7 mouse cellular contexts compared by ENCODE assay signal in the genomic region with DNA sequence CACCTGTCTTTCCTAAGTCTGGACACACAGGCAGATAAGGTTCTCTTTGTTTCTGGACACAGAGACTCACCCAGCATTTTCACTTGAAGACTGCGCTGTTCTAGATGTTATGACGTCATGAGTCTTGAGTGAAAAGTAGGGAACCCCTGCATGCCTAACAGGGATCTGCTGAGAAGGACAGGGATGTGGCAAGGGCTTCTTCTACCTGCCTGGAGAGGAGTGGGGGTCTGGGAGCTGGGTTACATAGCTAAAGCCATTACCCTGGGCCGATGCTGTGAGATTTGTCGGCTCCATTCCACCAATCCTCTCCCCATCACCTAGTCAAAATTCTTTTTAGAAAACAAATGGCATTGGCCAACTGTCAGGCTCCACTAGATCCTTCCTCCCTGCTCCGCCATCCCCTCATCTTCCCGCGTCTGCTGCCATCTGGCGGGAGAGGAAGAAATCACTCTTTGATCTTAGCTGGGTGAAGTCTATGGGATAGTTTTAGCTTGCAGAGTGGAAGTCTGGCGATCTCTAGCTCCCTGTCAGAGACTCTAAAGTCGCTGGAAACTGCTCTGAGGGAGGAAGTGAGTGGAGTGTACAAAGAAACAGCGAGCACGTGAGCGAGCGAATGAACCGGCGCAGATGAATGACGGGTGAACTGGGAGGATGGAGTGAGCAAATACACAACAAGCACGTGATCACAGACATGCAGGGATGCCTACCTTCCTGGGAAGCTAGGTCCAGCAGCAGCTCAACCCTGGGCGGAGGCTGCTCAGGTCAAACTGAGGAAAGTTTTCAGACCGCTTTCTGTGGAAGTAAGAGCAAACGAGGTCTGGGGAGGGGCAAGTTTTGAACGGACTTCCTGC. TPM values are rescaled to one million over a fixed set of nuclear protein-coding genes. Genes with fewer than 3 reads are reported as not detected.
A peak's percentile ranks its signal among the peaks of the same experiment; 100 is the strongest.
DNase-seq lines count a peak whose midpoint lies in the region; ATAC-seq and TF ChIP-seq lines count a peak whose summit lies in the region.

No protein-coding gene starts in this region.

- peak overlapping the region; percentile 18; the same call in 1 of the 2 replicates for H3K9ac ChIP-seq in embryonic facial prominence, embryonic 11.5 days (replicated peaks; ENCODE audit: low read length)
- no peak overlapping the region for H3K9ac ChIP-seq in limb, embryonic 11.5 days (ENCODE audit: low read length)
- H3K9ac ChIP-seq in midbrain, embryonic 14.5 days (replicated peaks; ENCODE audit: low read length), result no peak overlapping the region

- no peaks in the 10 kb centered on the region for H3K36me3 ChIP-seq in embryonic facial prominence, embryonic 11.5 days (replicated peaks; ENCODE audit: control insufficient read depth, insufficient read depth, low read depth, low read length)
- H3K36me3 ChIP-seq in kidney, adult 2 months (ENCODE audit: control insufficient read depth, insufficient read depth, low read length), result no peaks in the 10 kb centered on the region
- H3K36me3 ChIP-seq in limb, embryonic 11.5 days (ENCODE audit: control insufficient read depth, insufficient read depth, low read length), result no peaks in the 10 kb centered on the region
- H3K36me3 ChIP-seq in midbrain, embryonic 14.5 days (ENCODE audit: control insufficient read depth, insufficient read depth, low read length), result no peaks in the 10 kb centered on the region

- no peaks in the 10 kb centered on the region for H3K27me3 ChIP-seq in embryonic facial prominence, embryonic 11.5 days (ENCODE audit: control insufficient read depth, insufficient read depth, low read length)
- H3K27me3 ChIP-seq in kidney, adult 2 months (replicated peaks; ENCODE audit: control insufficient read depth, insufficient read depth, low read length), result no peaks in the 10 kb centered on the region
- H3K27me3 ChIP-seq in limb, embryonic 11.5 days (ENCODE audit: control insufficient read depth, insufficient read depth, low read length), result no peaks in the 10 kb centered on the region
- no peaks in the 10 kb centered on the region for H3K27me3 ChIP-seq in midbrain, embryonic 14.5 days (ENCODE audit: control insufficient read depth, insufficient read depth, low read length)

- H3K4me2 ChIP-seq in embryonic facial prominence, embryonic 11.5 days (ENCODE audit: low read depth, low read length), result peak overlapping the region; percentile 36
- H3K4me2 ChIP-seq in limb, embryonic 11.5 days (ENCODE audit: low read depth, severe bottlenecking), result peak overlapping the region; percentile 29; the same call in 1 of the 2 replicates
- peak overlapping the region; percentile 39 for H3K4me2 ChIP-seq in midbrain, embryonic 14.5 days (ENCODE audit: low read length)

- WGBS in embryonic facial prominence, embryonic 11.5 days, result 16% methylated on average over 22 of the region's 22 CpGs
- WGBS in kidney, adult 2 months, result 13% methylated on average over 22 of the region's 22 CpGs
- WGBS in limb, embryonic 11.5 days, result 14% methylated on average over 22 of the region's 22 CpGs
- 15% methylated on average over 22 of the region's 22 CpGs for WGBS in midbrain, embryonic 14.5 days

- TF ChIP-seq POLR2A in kidney, adult 2 months (IDR thresholded peaks at IDR 0.05; ENCODE audit: low read depth, low read length), result no peak

- peak; percentile 90 for TF ChIP-seq CTCF in kidney, adult 2 months (conservative IDR thresholded peaks at IDR 0.05; ENCODE audit: insufficient read depth, insufficient read length, low read depth, low read length)

- H3K4me1 ChIP-seq in embryonic facial prominence, embryonic 11.5 days (ENCODE audit: control insufficient read depth, insufficient read depth, low read length), result no peaks in the 10 kb centered on the region
- H3K4me1 ChIP-seq in kidney, adult 2 months (ENCODE audit: control insufficient read depth, insufficient read depth, low read length), result no peaks in the 10 kb centered on the region
- H3K4me1 ChIP-seq in limb, embryonic 11.5 days (ENCODE audit: control insufficient read depth, insufficient read depth, low read length), result no peaks in the 10 kb centered on the region
- H3K4me1 ChIP-seq in midbrain, embryonic 14.5 days (ENCODE audit: control insufficient read depth, insufficient read depth, low read length), result no peaks in the 10 kb centered on the region

- DNase-seq in adrenal gland, adult 2 months, result peak; percentile 74
- peak; percentile 85 for DNase-seq in embryonic facial prominence, embryonic 11.5 days (ENCODE audit: low spot score)
- peak; percentile 50 for DNase-seq in heart, adult 8-10 months (ENCODE audit: low spot score)
- peak; percentile 59 for DNase-seq in kidney, adult 2 months
- peak; percentile 85 for DNase-seq in limb, embryonic 11.5 days (ENCODE audit: low spot score)
- peak; percentile 91 for DNase-seq in midbrain, embryonic 14.5 days
- peak; percentile 24 to 66 for DNase-seq in spleen, postnatal 10 days (ENCODE audit: low spot score in 2 of 2)

- H3K9me3 ChIP-seq in embryonic facial prominence, embryonic 11.5 days (replicated peaks; ENCODE audit: control insufficient read depth, low read length), result no peaks in the 10 kb centered on the region
- H3K9me3 ChIP-seq in limb, embryonic 11.5 days (ENCODE audit: control insufficient read depth, low read length), result no peaks in the 10 kb centered on the region
- H3K9me3 ChIP-seq in midbrain, embryonic 14.5 days (ENCODE audit: control insufficient read depth, low read length), result no peaks in the 10 kb centered on the region

- no peak; the same call in 1 of the 2 replicates for ATAC-seq in embryonic facial prominence, embryonic 11.5 days (replicated peaks; ENCODE audit: insufficient number of reproducible peaks, low FRiP score, low TSS enrichment, low read depth)
- no peak for ATAC-seq in limb, embryonic 11.5 days (ENCODE audit: insufficient number of reproducible peaks, low FRiP score, low TSS enrichment, low read depth)
- peak; percentile 67; the same call in 1 of the 2 replicates for ATAC-seq in midbrain, embryonic 14.5 days (ENCODE audit: low FRiP score, low TSS enrichment)

- H3K4me3 ChIP-seq in embryonic facial prominence, embryonic 11.5 days (ENCODE audit: low read depth, low read length), result peak overlapping the region; percentile 6; the same call in 1 of the 2 replicates
- H3K4me3 ChIP-seq in kidney, adult 2 months (ENCODE audit: insufficient read depth, low read depth, low read length), result no peak overlapping the region
- H3K4me3 ChIP-seq in limb, embryonic 11.5 days (ENCODE audit: low read depth, low read length), result peak overlapping the region; percentile 15; the same call in 1 of the 2 replicates
- 0 out of 2 replicates have a peak overlapping the region, but pooled peaks have one; percentile 10 for H3K4me3 ChIP-seq in midbrain, embryonic 14.5 days (replicated peaks; ENCODE audit: low read depth, low read length)

- no peak overlapping the region for H3K27ac ChIP-seq in embryonic facial prominence, embryonic 11.5 days (replicated peaks; ENCODE audit: low read depth, low read length)
- H3K27ac ChIP-seq in kidney, adult 2 months (ENCODE audit: insufficient read depth, low read depth, low read length), result no peak overlapping the region
- H3K27ac ChIP-seq in limb, embryonic 11.5 days (replicated peaks; ENCODE audit: low read depth, low read length), result no peak overlapping the region
- no peak overlapping the region for H3K27ac ChIP-seq in midbrain, embryonic 14.5 days (replicated peaks; ENCODE audit: low read depth, low read length)

RNA-seq across cellular contexts. Expression of a gene that starts 25.9 kb away (rescaled TPM):
- total RNA-seq in adrenal gland, adult 2 months (2021), result not detected
- polyA plus RNA-seq in adrenal gland, adult 2 months (2012; rRNA removed), result not detected in 2 replicates
- polyA plus RNA-seq in embryonic facial prominence, embryonic 11.5 days (2014; fragmentation: Nextera tagmentation; extraction: Ambion mirVana), result not detected in 2 replicates
- total RNA-seq in heart, adult 8-10 months (2022), result not detected
- polyA plus RNA-seq in kidney, adult 2 months (2012; rRNA removed), result not detected in 2 replicates
- polyA plus RNA-seq in limb, embryonic 11.5 days (2014; fragmentation: Nextera tagmentation; extraction: Ambion mirVana), result not detected in 2 replicates
- not detected in 2 replicates for polyA plus RNA-seq in midbrain, embryonic 14.5 days (2014; fragmentation: Nextera tagmentation; extraction: Ambion mirVana)
